Mouse (Mus musculus) midbrain, embryonic 15.5 days (tissue): ENCODE results near the gene Gstm2. TPM values are rescaled to one million over a fixed set of nuclear protein-coding genes. Genes with fewer than 3 reads are reported as not detected.
"Not testable (repeated sequence)": the region's sequence is repeated elsewhere in the genome, so short reads cannot be mapped to it uniquely, and the experiment has no call there.

Experiments used
- ATAC-seq: fragments of 200-750 bp; cut with Nextera tagmentation; replicated peaks from 2 replicates; pipeline ENCODE4 v1.8.0; 2017; ENCODE audit warnings: moderate TSS enrichment
- H3K27ac ChIP-seq: fragments of 300-500 bp; sonication (generic); 2 replicates; pipeline ENCODE4 v1.5.1; 2015; ENCODE audit warnings: mild to moderate bottlenecking, inconsistent platforms
- H3K27me3 ChIP-seq: fragments of 300-500 bp; sonication (generic); replicated peaks from 2 replicates; pipeline ENCODE4 v1.6.1; 2015; ENCODE audit warnings: inconsistent platforms
- H3K36me3 ChIP-seq: fragments of 300-500 bp; sonication (generic); replicated peaks from 2 replicates; pipeline ENCODE4 v1.6.1; 2015; ENCODE audit warnings: inconsistent platforms
- H3K4me1 ChIP-seq: fragments of 300-500 bp; sonication (generic); 2 replicates; pipeline ENCODE4 v1.6.1; 2015; ENCODE audit warnings: inconsistent platforms
- H3K4me2 ChIP-seq: fragments of 300-500 bp; sonication (generic); 2 replicates; pipeline ENCODE4 v1.6.1; 2015; ENCODE audit warnings: inconsistent platforms, mild to moderate bottlenecking, moderate library complexity
- H3K4me3 ChIP-seq: fragments of 300-500 bp; sonication (generic); 2 replicates; pipeline ENCODE4 v1.5.1; 2015; ENCODE audit warnings: mild to moderate bottlenecking, inconsistent platforms
- H3K9ac ChIP-seq: fragments of 300-500 bp; sonication (generic); 2 replicates; pipeline ENCODE4 v1.6.1; 2015; ENCODE audit warnings: mild to moderate bottlenecking, inconsistent platforms
- H3K9me3 ChIP-seq: fragments of 300-500 bp; sonication (generic); 2 replicates; pipeline ENCODE4 v1.6.1; 2016; ENCODE audit warnings: inconsistent platforms
- WGBS: fragments of 180-500 bp; shearing (Covaris S2); methylation state at CpG from one replicate; pipeline ENCODE4 v1.1.7; 2015; ENCODE audit warnings: mixed read lengths; 5-methylcytosine and 5-hydroxymethylcytosine counted together
- polyA plus RNA-seq: library from polyadenylated mRNA; unstranded; fragments of >200 nt; fragmentation: Nextera tagmentation; extraction: Ambion mirVana; gene quantifications from 2 replicates; pipeline ENCODE4 v1.2.1, GENCODE M21; 2015

The Gstm2 gene
- polyA plus RNA-seq, 1 experiment from 2014 or later, result 11.0 TPM

DNA sequence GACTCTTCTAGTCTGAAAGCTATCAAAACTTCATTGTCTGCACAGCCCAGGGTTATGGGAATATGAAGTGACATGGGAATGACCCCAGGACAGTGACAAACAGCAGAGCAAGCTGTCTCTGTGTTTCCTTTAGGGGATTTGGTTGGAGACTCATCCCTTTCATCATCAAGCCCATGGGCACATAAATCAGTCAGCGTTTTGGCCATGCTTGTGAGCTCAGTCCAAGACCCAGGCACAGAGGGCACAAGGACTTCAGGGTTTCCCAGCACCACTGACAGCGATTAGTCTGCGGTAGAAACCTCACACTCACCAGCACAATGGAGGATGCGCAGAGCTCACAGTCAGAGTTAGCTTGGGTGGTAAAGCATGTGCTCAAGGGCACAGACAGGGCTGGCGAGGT is 32.3 kb downstream of the Gstm2 start:
- Histone ChIP-seq H3K36me3 (no peaks in the 10 kb centered on the region), H3K4me3 (no peak overlapping the region), H3K9ac (no peak overlapping the region), H3K27ac (no peak overlapping the region), H3K4me2 (no peak overlapping the region), H3K27me3 (no peaks in the 10 kb centered on the region), H3K9me3 (no peaks in the 10 kb centered on the region), H3K4me1 (no peaks in the 10 kb centered on the region)
- 82% methylated on average over 5 of the region's 5 CpGs for WGBS
- no peak for ATAC-seq

DNA sequence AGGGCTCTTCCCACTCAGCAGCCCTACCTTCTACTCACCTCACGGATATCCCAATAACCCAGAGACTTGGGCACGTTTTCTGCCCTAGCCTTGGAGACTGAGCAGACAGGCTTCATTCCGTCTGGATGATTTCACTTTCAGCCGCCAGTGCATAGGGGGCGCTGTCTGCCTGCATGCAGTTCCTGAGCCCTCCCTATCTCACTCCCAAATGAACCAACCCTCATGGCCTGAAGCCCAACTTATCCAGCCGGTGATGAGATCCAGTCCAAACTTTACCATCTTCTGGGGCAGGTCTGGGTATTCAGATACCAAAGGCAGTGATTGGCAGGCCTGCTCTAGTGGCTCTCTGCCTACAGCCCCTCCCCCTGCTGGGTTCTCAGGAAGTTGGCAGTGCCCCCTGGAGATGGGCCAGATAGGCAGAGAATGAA is 32.9 kb downstream of the Gstm2 start:
- H3K27ac ChIP-seq, result no peak overlapping the region

GRCm38 (mm10) chr3:107950531-107950930 is 35.7 kb downstream of the Gstm2 start:
- H3K4me1 ChIP-seq, result no peaks in the 10 kb centered on the region
- no peak overlapping the region for H3K9ac ChIP-seq
- no peak for ATAC-seq
- no peaks in the 10 kb centered on the region for H3K27me3 ChIP-seq
- H3K27ac ChIP-seq, result no peak overlapping the region
- no peak overlapping the region for H3K4me2 ChIP-seq
- no peaks in the 10 kb centered on the region for H3K36me3 ChIP-seq
- no peaks in the 10 kb centered on the region for H3K9me3 ChIP-seq
- WGBS, result 88% methylated on average over 11 of the region's 11 CpGs
- H3K4me3 ChIP-seq, result no peak overlapping the region

More for the DNA sequence above, 32.9 kb downstream of the Gstm2 start:
- Histone ChIP-seq H3K9ac (no peak overlapping the region), H3K36me3 (no peaks in the 10 kb centered on the region), H3K27me3 (no peaks in the 10 kb centered on the region), H3K4me1 (no peaks in the 10 kb centered on the region), H3K9me3 (no peaks in the 10 kb centered on the region), H3K4me2 (no peak overlapping the region), H3K4me3 (no peak overlapping the region)
- WGBS, result 23% methylated on average over 6 of the region's 6 CpGs
- ATAC-seq, result peak; percentile 69

DNA sequence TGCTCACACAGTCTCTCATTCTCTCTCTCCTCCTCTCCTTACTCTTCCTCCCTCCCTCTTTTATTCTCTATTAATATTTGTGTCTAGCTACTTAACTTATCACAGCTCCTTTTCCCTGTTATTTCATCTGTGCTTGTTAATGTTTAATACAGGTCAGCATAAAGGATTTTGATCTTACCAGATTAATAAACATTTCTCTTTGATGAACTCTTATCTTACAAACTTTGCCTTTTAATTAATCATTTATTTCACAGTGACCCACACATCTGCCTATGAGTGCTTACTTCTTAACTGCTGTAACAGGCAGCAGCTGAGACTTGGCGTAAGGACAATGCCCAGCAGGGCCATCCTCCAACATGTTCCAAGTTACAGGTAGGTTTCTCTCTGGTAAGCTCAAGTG is 36.8 kb downstream of the Gstm2 start:
- ATAC-seq, H3K36me3 ChIP-seq, H3K27ac ChIP-seq, H3K27me3 ChIP-seq, H3K9me3 ChIP-seq, H3K4me1 ChIP-seq, H3K9ac ChIP-seq, H3K4me2 ChIP-seq, H3K4me3 ChIP-seq: not testable (repeated sequence)
- WGBS, result 93% methylated on average over 1 of the region's 1 CpGs

- no peaks in the 10 kb centered on the region for H3K36me3 ChIP-seq
- no peaks in the 10 kb centered on the region for H3K27me3 ChIP-seq
- peaks cover 10% of the 10 kb centered on the region for H3K4me1 ChIP-seq
- 57% methylated on average over 4 of the region's 4 CpGs for WGBS
- no peak for ATAC-seq
- no peak overlapping the region for H3K9ac ChIP-seq
- H3K27ac ChIP-seq, result no peak overlapping the region
- H3K4me3 ChIP-seq, result no peak overlapping the region
- no peak overlapping the region for H3K4me2 ChIP-seq
- no peaks in the 10 kb centered on the region for H3K9me3 ChIP-seq
Measured at GRCm38 (mm10) chr3:107945729-107946128, 40.5 kb downstream of the Gstm2 start.

GRCm38 (mm10) chr3:107943239-107943990 is 42.8 kb downstream of the Gstm2 start, which contains the start of gene Gstm6:
Gene Gstm6, minus strand, starts transcription at chr3:107943749.
- H3K27me3 ChIP-seq, result no peaks in the 10 kb centered on the region
- H3K4me2 ChIP-seq, result peak within 1 kb of the TSS; percentile 50
- WGBS, result 14% methylated on average over 20 of the region's 20 CpGs
- H3K4me1 ChIP-seq, result peaks cover 17% of the 10 kb centered on the region
- peak within 1 kb of the TSS; percentile 32 for H3K4me3 ChIP-seq
- no peaks in the 10 kb centered on the region for H3K36me3 ChIP-seq
- peak within 1 kb of the TSS; percentile 70 for H3K27ac ChIP-seq
- peak; percentile 93 for ATAC-seq
- H3K9ac ChIP-seq, result peak within 1 kb of the TSS; percentile 33; the same call in 1 of the 2 replicates
- H3K9me3 ChIP-seq, result no peaks in the 10 kb centered on the region

- H3K27ac ChIP-seq, result no peak overlapping the region
- no peaks in the 10 kb centered on the region for H3K27me3 ChIP-seq
- no peaks in the 10 kb centered on the region for H3K9me3 ChIP-seq
- H3K4me1 ChIP-seq, result peaks cover 17% of the 10 kb centered on the region
- H3K36me3 ChIP-seq, result no peaks in the 10 kb centered on the region
- no peak overlapping the region for H3K4me3 ChIP-seq
- H3K4me2 ChIP-seq, result no peak overlapping the region
- H3K9ac ChIP-seq, result no peak overlapping the region
- 70% methylated on average over 4 of the region's 4 CpGs for WGBS
- no peak for ATAC-seq
Measured at GRCm38 (mm10) chr3:107941261-107941660, 45.0 kb downstream of the Gstm2 start.

DNA sequence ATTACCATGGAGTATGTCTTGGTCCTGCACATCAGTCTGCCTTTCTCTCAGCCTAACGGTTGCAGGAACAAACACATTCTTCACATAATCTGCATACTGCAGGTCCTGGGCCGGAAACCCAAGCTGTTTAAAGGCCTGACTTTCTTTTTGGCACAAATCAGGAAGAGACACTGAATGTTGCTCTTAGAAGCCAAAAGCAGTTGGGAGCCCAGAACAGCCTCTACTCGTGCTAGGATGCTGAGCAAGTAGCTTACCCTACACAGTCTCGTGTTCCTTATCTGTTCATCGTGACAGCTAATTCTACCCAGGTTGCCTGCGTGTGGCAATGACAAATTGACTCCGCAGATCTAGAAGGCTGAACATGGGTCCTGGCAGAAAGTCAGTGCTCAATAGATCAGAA is 45.7 kb downstream of the Gstm2 start:
- Histone ChIP-seq H3K27ac (no peak overlapping the region), H3K27me3 (no peaks in the 10 kb centered on the region), H3K36me3 (no peaks in the 10 kb centered on the region), H3K9me3 (no peaks in the 10 kb centered on the region), H3K4me3 (no peak overlapping the region), H3K4me2 (no peak overlapping the region), H3K9ac (no peak overlapping the region), H3K4me1 (peaks cover 17% of the 10 kb centered on the region)
- ATAC-seq, result no peak
- WGBS, result 81% methylated on average over 7 of the region's 7 CpGs

GRCm38 (mm10) chr3:107939830-107940229 is 46.4 kb downstream of the Gstm2 start:
- Histone ChIP-seq H3K4me2 (no peak overlapping the region), H3K4me1 (peaks cover 17% of the 10 kb centered on the region), H3K27me3 (no peaks in the 10 kb centered on the region), H3K36me3 (no peaks in the 10 kb centered on the region), H3K9me3 (no peaks in the 10 kb centered on the region), H3K4me3 (no peak overlapping the region), H3K9ac (no peak overlapping the region), H3K27ac (no peak overlapping the region)
- ATAC-seq, result no peak
- 48% methylated on average over 4 of the region's 4 CpGs for WGBS

GRCm38 (mm10) chr3:107939403-107939802 is 46.9 kb downstream of the Gstm2 start:
- H3K27ac ChIP-seq, result no peak overlapping the region
- no peak overlapping the region for H3K4me3 ChIP-seq
- H3K4me1 ChIP-seq, result peaks cover 17% of the 10 kb centered on the region
- WGBS, result 51% methylated on average over 3 of the region's 3 CpGs
- no peak overlapping the region for H3K9ac ChIP-seq
- H3K36me3 ChIP-seq, result no peaks in the 10 kb centered on the region
- no peak overlapping the region for H3K4me2 ChIP-seq
- H3K27me3 ChIP-seq, result no peaks in the 10 kb centered on the region
- no peak for ATAC-seq
- H3K9me3 ChIP-seq, result no peaks in the 10 kb centered on the region

GRCm38 (mm10) chr3:107935888-107936287 is 50.4 kb downstream of the Gstm2 start:
- Histone ChIP-seq H3K4me3 (no peak overlapping the region), H3K9me3 (no peaks in the 10 kb centered on the region), H3K4me1 (peaks cover 16% of the 10 kb centered on the region), H3K27me3 (no peaks in the 10 kb centered on the region), H3K36me3 (no peaks in the 10 kb centered on the region), H3K9ac (no peak overlapping the region), H3K27ac (no peak overlapping the region), H3K4me2 (no peak overlapping the region)
- no peak for ATAC-seq
- 67% methylated on average over 3 of the region's 3 CpGs for whole genome bisulfite sequencing

GRCm38 (mm10) chr3:107935268-107935667 is 51.0 kb downstream of the Gstm2 start:
- no peak for ATAC-seq
- Histone ChIP-seq H3K9ac (no peak overlapping the region), H3K27ac (no peak overlapping the region), H3K4me2 (no peak overlapping the region), H3K27me3 (no peaks in the 10 kb centered on the region), H3K4me3 (no peak overlapping the region), H3K9me3 (no peaks in the 10 kb centered on the region), H3K36me3 (no peaks in the 10 kb centered on the region), H3K4me1 (peaks cover 22% of the 10 kb centered on the region)
- 81% methylated on average over 3 of the region's 3 CpGs for WGBS

- H3K36me3 ChIP-seq, result no peaks in the 10 kb centered on the region
- H3K27me3 ChIP-seq, result no peaks in the 10 kb centered on the region
- peaks cover 24% of the 10 kb centered on the region for H3K4me1 ChIP-seq
- H3K4me2 ChIP-seq, result no peak overlapping the region
- H3K9ac ChIP-seq, result no peak overlapping the region
- no peak overlapping the region for H3K4me3 ChIP-seq
- 0 out of 2 replicates have a peak, but pooled peaks have one; percentile 11 for ATAC-seq
- WGBS, result 62% methylated on average over 6 of the region's 6 CpGs
- no peaks in the 10 kb centered on the region for H3K9me3 ChIP-seq
- H3K27ac ChIP-seq, result peak overlapping the region; percentile 2; the same call in 1 of the 2 replicates
Measured at GRCm38 (mm10) chr3:107932128-107932527, 54.1 kb downstream of the Gstm2 start.
